Mouse (Mus musculus): ENCODE results near the gene Myo9a.
A peak's percentile ranks its signal among the peaks of the same experiment; 100 is the strongest.
"Not testable (repeated sequence)": the region's sequence is repeated elsewhere in the genome, so short reads cannot be mapped to it uniquely, and the experiment has no call there.

The Myo9a gene

DNA sequence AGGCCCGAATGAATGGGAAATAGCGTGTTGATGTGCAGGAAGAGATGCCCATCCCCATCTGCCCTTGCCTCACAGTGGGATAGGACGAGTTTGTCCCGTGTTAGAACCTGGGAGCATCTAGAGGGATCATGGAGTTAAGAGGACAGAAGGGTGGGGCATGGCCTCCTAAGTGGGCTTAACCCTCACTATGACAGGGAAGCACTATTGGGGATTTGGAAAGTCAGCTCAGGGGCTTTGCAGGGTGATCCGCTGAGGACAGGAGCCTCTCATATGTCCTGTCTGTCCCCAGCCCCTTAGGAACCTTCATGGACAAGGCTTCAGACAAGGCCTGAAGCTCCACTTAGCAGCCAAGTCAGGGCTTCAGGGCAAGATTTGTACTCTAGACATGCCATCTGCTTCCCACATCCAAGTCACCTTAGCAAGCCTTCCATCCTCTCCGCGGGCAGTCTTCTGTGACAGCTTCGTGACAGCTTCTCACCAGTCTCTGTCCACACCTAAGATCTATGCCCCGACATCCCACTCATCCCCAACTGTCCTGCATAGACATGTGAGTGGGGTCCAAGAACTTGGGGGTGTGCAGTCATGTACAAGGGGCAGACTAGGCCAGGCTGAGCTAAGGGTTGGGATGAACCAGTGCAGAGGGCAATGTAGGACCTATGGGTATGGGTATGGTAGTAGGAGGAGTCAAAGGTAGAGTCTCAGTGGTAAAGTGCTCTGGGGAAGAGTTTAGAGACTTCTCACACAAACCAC, 200.5 kb downstream of the Myo9a start:
- DNase-seq: no peak

DNA sequence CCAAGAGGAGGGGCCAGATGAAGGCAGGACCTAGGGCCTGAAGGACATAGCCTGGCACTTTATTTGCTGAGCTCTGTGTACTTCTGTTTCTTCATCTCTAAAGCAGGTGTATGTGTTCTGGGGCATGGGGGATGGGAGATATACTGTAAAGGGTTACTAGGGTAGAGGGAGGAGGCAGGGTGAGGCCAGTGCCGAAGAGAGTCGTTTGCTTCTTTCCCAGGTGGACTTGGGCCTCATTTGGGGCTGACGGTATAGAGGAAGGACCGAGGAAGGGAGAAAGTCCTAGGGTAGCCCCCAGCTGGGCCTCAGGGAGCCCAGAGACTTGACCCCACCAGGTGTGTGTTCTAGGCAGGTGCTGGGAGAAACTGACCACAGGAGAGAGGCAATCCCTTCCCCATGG, 201.2 kb downstream of the Myo9a start:
- DNase-seq: no peak

DNA sequence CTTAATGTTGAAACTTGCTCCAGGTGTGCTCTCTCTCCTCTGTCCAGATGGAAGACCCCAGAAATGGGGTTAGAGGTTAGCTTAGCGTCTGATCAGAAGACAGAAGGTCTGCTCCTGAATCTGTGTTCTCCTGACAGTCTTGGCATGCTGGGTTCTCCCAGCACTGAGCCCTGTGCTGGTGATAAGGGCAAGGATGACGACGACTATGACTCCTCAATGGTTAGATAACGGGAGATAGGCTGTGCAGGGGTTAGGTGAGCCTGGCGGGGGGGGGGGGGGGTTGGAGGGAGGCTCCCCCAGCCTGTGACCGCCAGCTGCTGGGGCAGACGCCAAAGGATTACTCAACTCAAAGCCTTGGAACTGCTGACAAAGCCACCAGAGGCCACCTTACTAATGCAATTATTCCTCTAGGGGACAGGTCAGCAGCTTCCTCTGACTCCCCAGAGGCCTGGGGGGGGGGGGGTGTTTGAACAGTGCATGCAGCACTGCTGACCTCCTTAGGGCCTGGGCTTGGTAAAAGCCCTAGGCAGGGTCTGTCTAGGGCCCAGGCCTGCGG, 201.9 kb downstream of the Myo9a start:
- no peak for DNase-seq

DNA sequence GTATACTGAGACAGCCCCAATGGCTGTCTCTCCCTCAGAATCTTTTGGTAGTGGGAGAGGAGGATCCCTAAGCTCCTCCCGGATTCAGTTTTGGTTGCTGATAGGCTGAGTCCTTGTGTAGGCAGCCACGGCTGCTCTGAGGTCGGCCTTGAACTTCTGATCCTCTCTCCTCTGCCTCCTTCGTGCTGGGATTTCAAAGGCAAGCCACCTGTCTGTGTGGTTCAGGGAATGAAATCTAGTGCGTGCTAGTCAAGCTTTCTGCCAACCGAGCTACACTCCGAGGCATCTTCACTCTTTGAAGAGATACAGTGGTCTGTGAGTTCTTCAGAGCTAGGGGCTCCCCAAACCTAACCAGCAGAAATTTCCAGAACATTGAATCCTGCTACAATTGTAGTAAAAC, 202.9 kb downstream of the Myo9a start:
- no peak for DNase-seq

DNA sequence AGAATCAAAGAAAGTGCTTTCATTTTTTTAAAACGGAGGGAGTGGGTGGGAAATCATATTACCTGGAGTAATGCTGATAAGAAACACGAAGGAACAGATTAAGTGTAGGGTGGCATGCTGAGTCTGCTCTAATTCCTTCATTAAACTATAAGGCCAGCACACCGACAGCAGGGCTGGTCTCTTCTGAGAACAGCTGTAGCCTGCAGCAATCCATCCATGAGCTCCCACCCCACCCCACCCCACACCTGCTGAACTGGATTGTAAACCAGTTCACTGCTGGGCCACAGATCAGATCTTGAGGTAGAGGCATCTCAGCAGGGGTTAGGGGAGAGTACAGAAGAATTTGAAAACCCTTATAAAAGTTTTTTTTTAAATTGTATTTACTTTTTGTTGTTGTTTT, 204.5 kb downstream of the Myo9a start:
- no peak for DNase-seq

DNA sequence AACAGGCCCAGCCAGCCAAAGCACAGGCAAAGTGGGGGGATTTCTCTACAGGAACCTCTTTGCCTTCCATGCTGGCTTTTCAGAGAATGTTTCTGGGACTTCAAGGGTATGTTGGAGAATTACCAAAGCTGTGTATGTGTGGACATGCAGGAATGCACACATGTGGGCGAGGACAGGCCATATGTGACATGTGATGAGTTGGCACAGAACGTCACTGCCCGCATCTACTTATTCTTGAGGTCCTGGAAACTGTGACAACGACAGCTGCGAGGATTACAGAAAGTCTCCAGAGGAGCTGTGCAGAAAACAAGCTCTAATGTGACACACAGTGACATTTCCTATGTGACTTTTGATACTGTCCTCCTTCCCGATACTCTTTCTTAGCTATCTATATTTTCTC, 205.0 kb downstream of the Myo9a start:
- DNase-seq: no peak

DNA sequence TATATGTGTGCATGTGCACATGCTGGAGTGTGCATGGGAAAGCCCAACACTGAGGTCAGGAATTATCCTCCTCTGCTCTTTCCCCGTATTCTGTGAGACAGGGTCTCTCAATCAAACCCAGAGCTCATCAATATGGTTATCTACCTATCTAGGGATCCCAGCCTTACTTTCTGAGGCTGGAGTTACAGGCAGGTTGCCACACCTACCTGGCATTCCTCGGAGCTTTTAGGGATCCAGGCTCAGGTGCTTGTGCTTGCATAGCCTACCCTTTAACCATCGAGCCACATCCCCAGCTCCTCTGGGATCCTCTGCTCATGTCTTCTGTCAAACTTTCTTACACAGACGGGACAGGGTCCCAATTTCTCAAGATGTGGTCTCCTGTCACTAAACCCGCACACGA, 205.8 kb downstream of the Myo9a start:
- DNase-seq: no peak

DNA sequence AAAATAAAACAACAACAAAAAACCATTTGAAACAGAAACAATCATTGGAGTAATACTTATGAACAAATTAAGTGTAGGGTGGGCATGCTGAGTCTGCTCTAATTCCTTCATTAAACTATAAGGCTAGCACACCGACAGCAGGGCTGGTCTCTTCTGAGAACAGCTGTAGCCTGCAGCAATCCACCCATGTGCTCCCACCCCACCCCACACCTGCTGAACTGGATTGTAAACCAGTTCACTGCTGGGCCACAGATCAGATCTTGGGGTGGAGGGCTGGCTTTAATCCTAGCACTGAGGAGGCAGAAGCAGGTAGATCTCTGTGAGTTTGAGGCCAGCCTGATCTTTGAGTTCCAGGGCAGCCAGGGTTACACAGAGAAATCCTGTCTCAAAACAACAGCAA, 207.4 kb downstream of the Myo9a start:
- DNase-seq: not testable (repeated sequence)

DNA sequence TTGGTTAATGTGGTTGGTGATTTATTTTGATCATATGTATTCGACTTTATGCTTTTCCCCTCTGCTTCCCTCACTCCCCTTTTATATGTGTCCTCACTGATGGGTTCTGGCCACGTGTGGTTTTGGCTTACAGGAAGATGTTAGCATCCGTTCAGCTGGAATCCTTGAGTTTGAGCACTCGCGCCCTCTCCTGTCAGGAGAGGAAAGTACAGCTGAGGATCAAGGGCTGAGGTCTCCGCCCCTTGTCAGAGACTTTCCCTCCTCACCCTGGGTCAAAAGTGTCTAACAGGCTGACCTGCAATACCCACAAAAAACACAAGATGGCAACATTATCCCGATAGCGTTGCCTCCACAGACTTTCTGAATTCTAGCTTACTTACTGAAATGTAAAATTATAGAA, 208.6 kb downstream of the Myo9a start:
- peak; percentile 47 for DNase-seq

DNA sequence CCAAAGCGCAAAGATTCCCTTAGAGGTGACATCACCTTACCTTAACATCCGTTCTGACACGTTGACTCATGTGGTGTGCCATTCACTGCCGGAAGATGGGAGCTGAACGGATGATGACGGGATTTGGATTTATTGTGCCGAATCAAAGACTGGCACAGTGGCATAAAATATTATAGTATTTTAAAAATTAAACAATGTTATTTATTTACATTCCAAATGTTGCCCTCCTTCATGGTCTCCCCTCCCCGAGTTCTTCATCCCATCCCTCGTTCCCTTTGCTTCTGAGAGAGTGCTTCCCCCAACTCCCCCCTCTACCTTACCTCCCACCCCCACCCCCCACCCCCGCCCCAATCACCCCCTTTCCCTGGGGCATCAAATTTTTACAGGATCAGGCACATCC, 209.9 kb downstream of the Myo9a start, which contains the start of gene Nr2e3:
TSS of gene Nr2e3 (minus strand) at position 101 of the 400 bp plus-strand sequence.
- no peak for DNase-seq

DNA sequence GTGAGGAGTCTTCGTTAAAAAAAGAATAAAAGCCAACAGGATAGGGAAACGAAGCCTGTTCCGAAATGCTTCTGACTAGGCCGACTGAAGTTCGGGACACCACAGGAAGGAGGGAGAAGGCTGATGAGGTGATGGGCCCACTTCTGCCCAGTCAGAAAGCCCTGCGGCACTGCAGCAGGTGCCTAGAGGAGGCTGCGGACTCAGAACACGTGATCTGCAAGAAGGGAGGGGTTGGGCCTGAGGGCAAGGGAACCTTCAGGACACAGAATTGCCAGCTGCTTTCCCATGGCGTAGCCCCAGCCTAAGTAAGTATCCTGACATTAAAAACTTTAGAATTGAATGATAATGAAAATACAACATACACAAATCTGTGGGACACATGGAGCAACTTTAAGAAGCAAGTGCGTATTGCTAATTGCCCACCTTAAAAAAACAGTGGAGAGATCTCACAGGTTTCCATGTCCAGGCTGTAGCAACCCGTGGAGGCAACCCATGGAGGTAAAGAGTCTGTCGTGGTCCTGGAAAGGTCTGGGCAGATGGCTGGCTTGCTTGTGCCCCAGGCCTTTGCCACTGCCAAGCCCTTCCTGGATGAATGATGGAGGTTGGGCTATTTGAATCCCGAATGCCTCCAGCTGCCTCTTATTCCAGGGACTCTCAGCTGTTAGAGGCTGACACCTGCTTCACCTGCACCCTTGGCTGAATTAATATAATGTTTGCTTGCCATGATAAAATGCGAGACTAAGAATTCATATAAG, 210.7 kb downstream of the Myo9a start:
- no peak for DNase-seq

DNA sequence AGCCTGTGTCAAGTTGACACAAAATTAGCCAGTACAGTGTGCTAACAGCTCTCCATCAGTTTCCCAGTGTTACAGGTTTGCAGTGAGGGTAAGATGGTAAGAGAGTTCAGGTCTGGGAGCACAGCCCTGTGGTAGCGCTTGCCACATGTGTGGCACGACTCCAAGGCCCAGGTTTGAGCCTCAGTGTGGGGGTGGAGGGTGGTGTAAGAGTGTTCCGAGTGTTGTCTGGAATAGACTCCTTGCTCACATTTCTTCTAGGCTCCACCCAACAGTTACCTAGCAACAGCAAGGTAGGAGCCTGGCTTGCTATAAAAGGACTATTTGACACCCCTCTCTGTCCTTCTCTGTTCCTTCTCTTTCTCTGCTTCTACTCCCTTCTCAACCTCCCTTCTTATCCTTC, 213.7 kb downstream of the Myo9a start:
- DNase-seq: peak; percentile 31

DNA sequence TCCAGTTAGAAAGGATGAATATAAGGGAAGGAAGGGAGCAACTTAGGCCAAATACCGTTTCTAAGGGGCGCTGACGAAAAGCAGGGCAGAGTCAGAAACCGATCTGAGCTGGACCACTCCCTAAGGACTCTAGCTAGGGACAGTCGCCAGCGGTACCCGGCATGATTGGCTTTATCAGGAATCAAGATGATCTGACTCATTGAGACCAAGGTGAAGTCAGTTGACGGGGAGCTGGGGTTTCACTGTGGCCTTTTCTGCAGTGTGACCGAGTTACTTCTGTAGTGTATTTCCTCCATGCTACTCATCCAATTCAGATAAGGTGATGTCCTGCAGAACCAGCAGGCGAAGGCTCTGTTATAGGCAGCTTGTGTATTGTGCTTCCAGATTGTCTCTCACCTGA, 214.3 kb downstream of the Myo9a start:
- no peak for DNase-seq

DNA sequence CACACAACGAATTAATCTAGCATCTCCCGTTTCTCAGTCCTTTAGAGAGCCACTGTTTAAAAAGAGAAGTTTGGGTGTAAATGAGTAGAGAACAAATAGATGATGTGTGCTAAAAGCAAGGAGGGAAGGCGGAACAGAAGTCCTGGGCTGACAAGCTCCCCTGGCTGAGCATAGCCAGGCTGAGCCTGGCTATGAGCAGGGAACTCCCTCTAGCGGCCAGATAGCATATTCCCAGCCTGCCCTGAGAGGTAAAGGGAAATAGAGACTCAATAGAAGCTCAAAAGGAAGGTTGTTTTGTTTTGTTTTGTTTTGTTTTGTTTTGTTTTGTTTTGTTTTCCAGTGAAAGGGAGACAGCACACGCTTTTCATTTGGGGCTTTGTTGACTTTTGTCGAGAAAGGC, 218.7 kb downstream of the Myo9a start:
- DNase-seq: peak; percentile 52

DNA sequence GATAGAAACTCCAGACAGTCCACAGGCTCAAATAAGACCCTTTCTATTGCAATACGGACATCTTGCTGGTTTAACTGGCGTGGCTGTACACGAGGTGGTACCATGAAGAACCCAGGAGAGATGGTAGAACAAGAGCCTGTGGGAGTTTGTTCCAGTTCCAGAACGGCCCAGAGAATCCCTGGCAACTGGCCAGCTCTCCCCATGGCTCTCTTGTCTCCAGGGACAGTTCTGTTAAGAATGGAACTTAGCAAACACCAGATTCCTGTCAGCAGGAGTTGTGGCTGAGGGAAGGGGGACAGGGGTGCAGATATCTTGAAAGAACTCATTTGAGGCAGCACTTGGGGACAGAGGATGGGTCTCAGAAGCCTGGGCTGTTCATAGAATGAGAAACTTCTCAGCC, 220.6 kb downstream of the Myo9a start:
- DNase-seq: no peak

All from right cerebral cortex, postnatal 25 days (tissue).